Mouse (Mus musculus) gastrocnemius, postnatal 36 days (tissue): ENCODE results near the gene Vmn1r27. TPM values are rescaled to one million over a fixed set of nuclear protein-coding genes. Genes with fewer than 3 reads are reported as not detected.

Source experiments
- DNase-seq, 2 experiments: peaks; one replicate each; pipeline ENCODE4 v3.0.0; 2022
- intact Hi-C: fragments of 180-260 bp; cut with DNase I; formaldehyde crosslinking; loops from one replicate; pipeline ENCODE4 v1.15.1; 2025
- long read RNA-seq, 2 experiments: library from polyadenylated mRNA; stranded (forward); transcript quantifications; one replicate each; pipeline ENCODE4 v2.0.0; 2021
- total RNA-seq, 2 experiments: library from RNA; stranded (reverse); gene quantifications; 2 replicates each; pipeline ENCODE4 v1.2.3; 2021

The Vmn1r27 gene
- total RNA-seq, result not detected
- long read RNA-seq, experiment 1, result 0 reads
- long read RNA-seq, experiment 2, result 0 reads

- no peak for DNase-seq
- intact Hi-C loops, result no loop called here
These were observed at the start of gene Vmn1r27 for GRCm38 (mm10) chr6:58218721-58219120. Gene Vmn1r27, minus strand, starts transcription at chr6:58218821.

- intact Hi-C loops, result no loop called here
These were observed 43.1 kb upstream of the Vmn1r27 start, which contains the start of gene Vmn1r28 for GRCm38 (mm10) chr6:58261737-58262136. Gene Vmn1r28, plus strand, starts transcription at chr6:58262037.

GRCm38 (mm10) chr6:58216119-58216518, 2.5 kb downstream of the Vmn1r27 start:
- intact Hi-C loops, result no loop called here
- DNase-seq, result no peak

More at GRCm38 (mm10) chr6:58261737-58262136, 43.1 kb upstream of the Vmn1r27 start, which contains the start of gene Vmn1r28:
- DNase-seq, result no peak

Other genes starting within 250 kb of the Vmn1r27 start
- gene Vmn1r25, start 238.0 kb downstream of the Vmn1r27 start, total RNA-seq, result not detected
- gene Vmn1r26, start 203.7 kb downstream of the Vmn1r27 start, total RNA-seq, result not detected
- not detected for gene Vmn1r28, start 43.2 kb upstream of the Vmn1r27 start, total RNA-seq
- not detected for gene Vmn1r29, start 82.7 kb upstream of the Vmn1r27 start, total RNA-seq
- gene Vmn1r30, start 224.6 kb upstream of the Vmn1r27 start, total RNA-seq, result not detected